ENCODE assay signal across 17 mouse cellular contexts in the genomic region with DNA sequence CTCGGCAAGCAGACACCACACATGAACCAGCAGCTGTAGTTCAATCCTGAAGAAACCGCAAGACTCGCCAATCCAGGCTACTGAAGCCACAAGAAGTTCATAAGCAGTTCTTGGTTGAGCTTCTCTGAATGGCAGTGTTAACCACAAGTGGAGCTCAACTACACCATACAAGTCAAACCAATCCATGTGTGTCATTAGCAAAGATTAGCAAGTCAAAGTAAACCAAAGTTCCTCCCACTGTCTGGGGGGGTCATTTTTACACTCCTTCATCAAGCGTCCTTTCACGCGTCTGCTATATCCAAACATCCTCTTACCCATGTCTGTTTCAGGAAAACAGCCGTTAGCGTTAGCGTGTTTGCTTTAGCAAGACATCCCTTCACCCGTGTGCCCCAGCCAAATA. TPM values are rescaled to one million over a fixed set of nuclear protein-coding genes. Genes with fewer than 3 reads are reported as not detected.
"Had no signal": no experiment of that assay in that cellular context is flagged by ENCODE, and none has a peak within 500 bp of the region (broad histone marks: within the 10 kb centered on the region; RNA-seq: fewer than 3 reads in every experiment).

No protein-coding gene starts in this region.

- H3K4me2 ChIP-seq: lung, embryonic 14.5 days; midbrain, embryonic 12.5 days; neural tube, embryonic 13.5 days; neural tube, embryonic 15.5 days had no signal

- H3K27me3 ChIP-seq: midbrain, embryonic 12.5 days; neural tube, embryonic 13.5 days; neural tube, embryonic 15.5 days had no signal

- ATAC-seq: midbrain, embryonic 16.5 days had no signal

- DNase-seq: lung, embryonic 14.5 days; midbrain, embryonic 14.5 days; retina, postnatal 1 day; right cerebral cortex, adult 18-20 months; right cerebral cortex, postnatal 25 days; right cerebral cortex, postnatal 4 days; spleen, adult 18-20 months; thymus, adult 18-20 months; thymus, postnatal 14 days; thymus, postnatal 36 days had no signal

- H3K27ac ChIP-seq: midbrain, embryonic 10.5 days; midbrain, embryonic 12.5 days; neural tube, embryonic 13.5 days; neural tube, embryonic 15.5 days had no signal

- H3K9me3 ChIP-seq: midbrain, embryonic 10.5 days; midbrain, embryonic 12.5 days; neural tube, embryonic 13.5 days; neural tube, embryonic 15.5 days had no signal

- H3K9ac ChIP-seq: liver, postnatal 0 days; lung, embryonic 14.5 days; midbrain, embryonic 12.5 days; neural tube, embryonic 13.5 days; neural tube, embryonic 15.5 days had no signal

- H3K4me3 ChIP-seq: midbrain, embryonic 10.5 days; midbrain, embryonic 12.5 days; myocyte; neural tube, embryonic 13.5 days; neural tube, embryonic 15.5 days had no signal

- H3K4me1 ChIP-seq: midbrain, embryonic 10.5 days; midbrain, embryonic 12.5 days; neural tube, embryonic 13.5 days; neural tube, embryonic 15.5 days had no signal

RNA-seq across cellular contexts. Expression of a gene that starts 22.2 kb away (rescaled TPM):
- polyA plus RNA-seq: midbrain, embryonic 14.5 days; neural tube, embryonic 13.5 days had no signal
